Mouse (Mus musculus) lung, embryonic 16.5 days (tissue): ENCODE data around the gene Zfp326. TPM values are rescaled to one million over a fixed set of nuclear protein-coding genes. Genes with fewer than 3 reads are reported as not detected.
"Not testable (repeated sequence)": the region's sequence is repeated elsewhere in the genome, so short reads cannot be mapped to it uniquely, and the experiment has no call there.

Source experiments
- ATAC-seq: fragments of 200-750 bp; cut with Nextera tagmentation; 2 replicates; pipeline ENCODE4 v1.8.0; 2017; ENCODE audit warnings: low read depth, mild to moderate bottlenecking, moderate library complexity
- H3K27ac ChIP-seq: fragments of 300-500 bp; sonication (generic); 2 replicates; pipeline ENCODE4 v1.5.1; 2014; ENCODE audit warnings: mild to moderate bottlenecking, control low read depth, low read length
- H3K27me3 ChIP-seq: fragments of 300-500 bp; sonication (generic); 2 replicates; pipeline ENCODE4 v1.6.1; 2014; ENCODE audit warnings: low read depth, low read length, mixed read lengths; ENCODE audit not compliant: control insufficient read depth, insufficient read depth
- H3K36me3 ChIP-seq: fragments of 300-500 bp; sonication (generic); 2 replicates; pipeline ENCODE4 v1.6.1; 2014; ENCODE audit warnings: low read length; ENCODE audit not compliant: control insufficient read depth, insufficient read depth
- H3K4me1 ChIP-seq: fragments of 300-500 bp; sonication (generic); replicated peaks from 2 replicates; pipeline ENCODE4 v1.6.1; 2014; ENCODE audit warnings: low read length, mixed read lengths; ENCODE audit not compliant: control insufficient read depth, insufficient read depth
- H3K4me2 ChIP-seq: fragments of 300-500 bp; sonication (generic); 2 replicates; pipeline ENCODE4 v1.6.1; 2014; ENCODE audit warnings: low read depth, low read length, control low read depth
- H3K4me3 ChIP-seq: fragments of 300-500 bp; sonication (generic); 2 replicates; pipeline ENCODE4 v1.5.1; 2014; ENCODE audit warnings: mild to moderate bottlenecking, low read length, control low read depth
- H3K9ac ChIP-seq: fragments of 300-500 bp; sonication (generic); 2 replicates; pipeline ENCODE4 v1.6.1; 2014; ENCODE audit warnings: low read length, control low read depth
- H3K9me3 ChIP-seq: fragments of 300-500 bp; sonication (generic); 2 replicates; pipeline ENCODE4 v1.6.1; 2016; ENCODE audit warnings: low read length; ENCODE audit not compliant: control insufficient read depth
- WGBS: fragments of 180-500 bp; shearing (Covaris S2); extraction: QIAGEN DNeasy Blood & Tissue Kit; methylation state at CpG from one replicate; pipeline ENCODE4 v1.1.7; 2014; 5-methylcytosine and 5-hydroxymethylcytosine counted together
- polyA plus RNA-seq: library from polyadenylated mRNA; unstranded; fragments of >200 nt; fragmentation: Nextera tagmentation; extraction: Ambion mirVana; gene quantifications from 2 replicates; pipeline ENCODE4 v1.2.1, GENCODE M21; 2015

Gene Zfp326
- polyA plus RNA-seq, 1 experiment from 2014 or later, result 35.5 TPM

DNA sequence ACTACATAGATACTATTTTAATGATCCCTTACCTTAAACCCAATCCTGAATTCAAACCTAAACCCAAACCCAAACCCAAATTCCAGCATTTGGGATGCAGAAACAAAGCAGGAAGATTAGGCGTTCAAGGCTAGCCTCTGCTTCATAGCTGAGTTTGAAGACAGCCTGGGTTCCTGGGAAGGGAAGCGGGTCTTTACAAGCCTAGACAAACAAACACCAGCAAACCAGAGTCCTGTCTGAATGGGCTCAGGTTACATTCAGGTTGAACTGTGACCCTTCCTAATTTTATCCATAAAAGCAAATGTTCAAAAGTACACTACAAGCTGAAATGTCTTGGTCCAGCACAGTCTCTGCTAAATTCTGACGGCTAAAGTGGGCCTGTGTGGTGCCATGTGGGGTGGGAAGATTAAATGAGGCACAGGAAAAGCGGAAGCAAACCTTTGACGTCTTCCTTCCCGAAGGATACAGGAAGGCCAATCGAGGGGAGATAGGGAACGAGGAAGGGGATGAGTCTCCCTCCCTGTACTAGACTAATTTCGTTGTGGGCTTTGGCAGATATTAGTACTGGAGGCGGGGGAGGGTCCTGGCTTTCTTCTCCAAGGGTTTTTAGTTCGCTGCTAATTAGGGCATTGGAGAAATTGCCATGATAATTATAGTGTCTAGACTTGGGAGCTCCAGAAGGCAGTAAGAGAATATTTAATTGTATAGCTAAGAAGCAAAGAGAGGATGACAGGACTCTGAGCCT lies 16.5 kb upstream of the Zfp326 start:
- no peak for ATAC-seq

DNA sequence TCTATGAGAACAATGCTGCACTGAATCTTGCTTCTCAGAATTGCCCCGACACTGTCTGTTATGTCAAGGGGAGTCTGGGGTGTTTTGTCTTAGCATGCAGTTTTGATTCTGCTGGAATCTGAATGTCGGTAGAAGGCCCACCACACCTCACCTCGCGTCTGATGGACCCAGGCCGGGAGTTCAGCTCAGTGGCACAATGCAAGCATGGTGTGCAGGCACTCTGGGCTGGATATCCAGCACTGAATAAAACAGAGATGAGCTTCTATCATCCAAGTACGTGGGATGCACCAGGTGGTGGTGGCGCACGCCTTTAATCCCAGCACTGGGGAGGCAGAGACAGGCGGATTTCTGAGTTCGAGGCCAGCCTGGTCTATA lies 15.9 kb upstream of the Zfp326 start:
- Histone ChIP-seq H3K27ac (peak overlapping the region; percentile 87), H3K4me2 (no peak overlapping the region), H3K9ac (no peak overlapping the region), H3K9me3 (no peaks in the 10 kb centered on the region), H3K4me1 (peaks cover 11% of the 10 kb centered on the region), H3K36me3 (no peaks in the 10 kb centered on the region), H3K4me3 (no peak overlapping the region), H3K27me3 (no peaks in the 10 kb centered on the region)
- 86% methylated on average over 10 of the region's 10 CpGs for WGBS
- no peak for ATAC-seq

More for the DNA sequence above, 16.5 kb upstream of the Zfp326 start:
- H3K27me3 ChIP-seq, result no peaks in the 10 kb centered on the region
- no peaks in the 10 kb centered on the region for H3K36me3 ChIP-seq
- 45% methylated on average over 11 of the region's 11 CpGs for WGBS
- H3K4me3 ChIP-seq, result no peak overlapping the region
- H3K27ac ChIP-seq, result peak overlapping the region; percentile 87
- peaks cover 11% of the 10 kb centered on the region for H3K4me1 ChIP-seq
- H3K4me2 ChIP-seq, result no peak overlapping the region
- no peaks in the 10 kb centered on the region for H3K9me3 ChIP-seq
- no peak overlapping the region for H3K9ac ChIP-seq

DNA sequence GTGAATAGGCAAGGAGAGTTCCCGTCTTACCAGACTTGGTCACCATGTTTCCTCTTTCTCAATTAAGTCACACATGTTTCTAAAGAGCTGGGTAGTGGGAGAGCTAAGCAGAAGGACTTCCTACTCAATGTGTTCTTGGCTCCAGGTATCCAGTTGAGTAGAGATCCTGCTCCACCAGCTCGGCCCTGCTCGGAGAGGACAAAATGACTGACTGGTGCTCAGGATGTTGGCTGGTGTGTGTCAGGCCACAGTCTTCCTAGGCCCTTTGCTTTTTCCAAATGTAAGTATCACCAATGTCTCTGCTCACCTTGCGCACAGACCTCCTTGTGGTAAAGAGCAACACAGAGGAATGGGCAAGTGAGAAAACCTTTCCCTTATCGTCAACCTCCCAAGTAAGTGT lies 14.7 kb upstream of the Zfp326 start:
- no peak overlapping the region for H3K4me2 ChIP-seq
- WGBS, result 91% methylated on average over 5 of the region's 5 CpGs
- ATAC-seq, result no peak

DNA sequence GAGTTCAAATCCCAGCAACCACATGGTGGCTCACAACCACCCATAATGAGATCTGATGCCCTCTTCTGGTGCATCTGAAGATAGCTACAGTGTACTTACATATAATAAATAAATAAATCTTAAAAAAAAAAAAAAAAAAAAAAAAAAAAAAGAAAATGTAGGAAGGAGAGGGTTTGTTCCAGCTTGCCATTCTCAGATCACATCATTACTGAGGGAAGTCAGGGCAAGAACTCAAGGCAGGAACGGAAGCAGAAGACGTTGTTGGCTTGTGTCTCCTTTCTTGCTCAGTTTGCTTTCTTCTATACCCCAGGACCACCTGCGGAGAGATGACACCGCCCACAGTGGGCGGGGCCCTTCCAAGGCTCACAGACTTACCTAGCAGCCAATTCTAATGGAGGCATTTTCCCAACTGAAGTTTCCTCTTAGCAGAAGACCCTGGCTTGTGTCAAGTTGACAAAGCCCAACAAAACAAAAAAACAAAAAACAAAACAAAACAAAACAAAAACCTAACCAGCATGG lies 11.2 kb upstream of the Zfp326 start:
- not testable (repeated sequence) for H3K9me3 ChIP-seq, H3K36me3 ChIP-seq, H3K9ac ChIP-seq, H3K4me3 ChIP-seq, ATAC-seq, H3K4me2 ChIP-seq, H3K27ac ChIP-seq, H3K27me3 ChIP-seq
- 52% methylated on average over 5 of the region's 5 CpGs for WGBS
- H3K4me1 ChIP-seq, result peaks cover 12% of the 10 kb centered on the region

More for the DNA sequence above, 14.7 kb upstream of the Zfp326 start:
- H3K4me3 ChIP-seq, result no peak overlapping the region
- no peaks in the 10 kb centered on the region for H3K27me3 ChIP-seq
- H3K36me3 ChIP-seq, result no peaks in the 10 kb centered on the region
- H3K9me3 ChIP-seq, result no peaks in the 10 kb centered on the region
- H3K4me1 ChIP-seq, result peaks cover 11% of the 10 kb centered on the region
- no peak overlapping the region for H3K27ac ChIP-seq
- H3K9ac ChIP-seq, result no peak overlapping the region

DNA sequence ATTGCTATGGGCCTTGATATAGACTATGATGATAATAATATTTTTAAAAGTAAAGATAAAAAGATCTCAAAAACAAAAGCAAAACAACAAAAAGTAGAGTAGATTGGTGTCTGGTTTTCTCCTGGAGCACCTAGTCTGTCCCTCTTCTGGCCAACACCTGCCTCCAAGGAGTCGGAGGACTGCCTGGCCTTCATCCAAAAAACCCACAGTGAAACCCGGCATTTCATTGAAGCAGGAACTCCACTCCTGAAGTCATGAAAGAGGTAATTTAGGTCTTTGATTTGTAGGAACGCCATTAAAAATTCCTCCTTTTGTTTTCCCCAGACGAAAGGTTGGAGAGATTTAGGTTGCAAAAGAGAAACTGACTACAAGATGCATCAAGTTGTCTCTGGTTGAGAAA lies 8.9 kb upstream of the Zfp326 start:
- Histone ChIP-seq H3K4me3 (no peak overlapping the region), H3K27me3 (no peaks in the 10 kb centered on the region; the same call in 1 of the 2 replicates), H3K36me3 (no peaks in the 10 kb centered on the region), H3K4me1 (peaks cover 12% of the 10 kb centered on the region), H3K9ac (no peak overlapping the region), H3K9me3 (no peaks in the 10 kb centered on the region), H3K27ac (peak overlapping the region; percentile 14; the same call in 1 of the 2 replicates), H3K4me2 (peak overlapping the region; percentile 44)
- no peak for ATAC-seq
- WGBS, result 12% methylated on average over 4 of the region's 4 CpGs

DNA sequence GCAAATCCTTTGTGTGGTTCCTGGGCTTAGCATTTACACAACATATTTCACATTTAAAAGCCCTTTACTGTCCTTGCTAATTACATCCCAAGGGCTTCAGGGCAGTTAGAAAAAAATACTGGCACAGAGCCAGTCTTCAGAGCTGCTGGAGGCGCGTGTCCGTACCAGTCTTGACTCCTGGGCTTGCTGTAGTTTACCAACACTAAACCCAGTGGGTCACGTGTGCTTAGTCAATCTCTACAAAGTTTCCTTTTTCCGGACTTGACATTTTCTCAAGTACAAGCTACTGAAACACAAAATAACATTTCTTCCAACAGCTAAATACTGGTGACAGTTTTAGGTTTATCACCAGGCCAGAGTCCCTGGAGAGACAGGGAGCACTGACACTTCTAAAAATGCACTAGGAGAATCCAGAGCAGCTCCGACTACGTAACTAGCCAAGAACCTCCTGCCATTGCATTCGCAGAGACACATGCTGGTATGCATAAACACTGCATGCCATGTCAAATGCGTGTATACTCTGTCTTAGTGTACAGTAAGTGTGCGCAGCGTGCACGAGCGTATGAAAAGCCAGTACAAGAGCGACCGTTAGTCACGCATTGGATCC lies 8.4 kb upstream of the Zfp326 start:
- Histone ChIP-seq H3K4me1 (peaks cover 12% of the 10 kb centered on the region), H3K9ac (no peak overlapping the region), H3K27ac (peak overlapping the region; percentile 14), H3K9me3 (no peaks in the 10 kb centered on the region), H3K27me3 (no peaks in the 10 kb centered on the region; the same call in 1 of the 2 replicates), H3K4me2 (peak overlapping the region; percentile 44), H3K36me3 (no peaks in the 10 kb centered on the region), H3K4me3 (no peak overlapping the region)
- peak; percentile 79 for ATAC-seq
- WGBS, result 43% methylated on average over 16 of the region's 16 CpGs

DNA sequence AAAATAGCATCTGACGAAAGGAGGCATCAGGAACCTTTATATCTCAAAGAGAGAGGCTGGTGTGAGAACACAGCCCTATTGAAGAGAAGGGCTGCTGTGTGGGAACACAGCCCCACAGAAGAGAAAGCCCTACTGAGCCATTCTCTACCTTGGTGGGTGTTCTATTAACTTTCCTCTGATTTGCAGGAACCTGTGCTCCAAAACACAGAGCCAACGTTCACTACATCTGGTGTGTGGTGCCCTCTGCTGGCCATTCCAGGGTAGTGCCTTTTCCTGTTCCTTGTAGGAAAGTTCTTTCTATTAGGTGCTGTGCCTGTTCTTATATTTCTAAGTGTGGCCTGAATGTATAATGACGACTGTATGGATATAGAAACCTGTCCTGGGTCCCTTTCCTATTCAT lies 7.8 kb upstream of the Zfp326 start:
- H3K27ac ChIP-seq, result peak overlapping the region; percentile 14; the same call in 1 of the 2 replicates
- no peak overlapping the region for H3K9ac ChIP-seq
- no peak overlapping the region for H3K4me3 ChIP-seq
- peaks cover 12% of the 10 kb centered on the region for H3K4me1 ChIP-seq
- H3K4me2 ChIP-seq, result no peak overlapping the region
- WGBS, result 25% methylated on average over 3 of the region's 3 CpGs
- no peaks in the 10 kb centered on the region; the same call in 1 of the 2 replicates for H3K27me3 ChIP-seq
- H3K36me3 ChIP-seq, result no peaks in the 10 kb centered on the region
- peak; percentile 63 for ATAC-seq
- H3K9me3 ChIP-seq, result no peaks in the 10 kb centered on the region

DNA sequence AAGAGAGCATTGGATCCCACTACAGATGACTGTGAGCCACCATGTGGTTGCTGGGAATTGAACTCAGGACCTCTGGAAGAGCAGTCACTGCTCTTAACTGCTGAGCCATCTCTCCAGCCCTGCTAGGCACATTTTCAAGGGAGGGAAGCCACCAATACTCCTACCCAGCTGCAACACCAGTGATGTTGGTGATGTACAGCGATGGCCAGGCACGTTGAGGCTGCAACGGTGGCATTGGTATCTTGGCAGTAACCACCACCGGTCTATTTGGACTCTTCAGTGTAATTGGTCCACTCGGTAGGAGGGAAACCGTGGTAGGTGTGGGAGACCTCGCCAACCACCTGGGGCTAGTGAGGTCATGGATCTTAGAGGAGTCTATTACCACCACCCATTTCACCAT lies 6.6 kb upstream of the Zfp326 start:
- WGBS, result 84% methylated on average over 7 of the region's 7 CpGs
- Histone ChIP-seq H3K9me3 (no peaks in the 10 kb centered on the region), H3K4me3 (no peak overlapping the region), H3K27me3 (no peaks in the 10 kb centered on the region; the same call in 1 of the 2 replicates), H3K27ac (no peak overlapping the region), H3K4me2 (no peak overlapping the region), H3K4me1 (peaks cover 12% of the 10 kb centered on the region), H3K9ac (no peak overlapping the region), H3K36me3 (no peaks in the 10 kb centered on the region)
- ATAC-seq, result no peak

DNA sequence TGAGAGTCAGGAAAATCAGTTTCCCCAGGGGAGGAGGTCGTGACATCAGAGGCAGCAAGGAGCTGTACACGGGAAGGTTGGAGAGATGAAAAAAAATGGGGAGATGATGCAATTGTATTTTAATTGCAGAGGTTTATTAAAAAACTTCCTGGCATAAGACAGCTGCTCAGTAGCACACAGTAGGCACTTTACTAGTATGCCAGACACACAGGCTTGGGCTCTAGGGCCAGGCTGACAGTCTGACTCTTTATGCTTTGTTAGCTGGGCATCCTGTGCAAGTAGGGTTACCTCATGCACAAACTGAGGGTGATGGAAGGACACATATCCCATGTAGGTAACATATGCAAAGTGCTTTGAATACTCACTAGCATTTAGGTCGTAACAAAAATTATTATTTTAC lies 5.2 kb upstream of the Zfp326 start:
- H3K36me3 ChIP-seq, result no peaks in the 10 kb centered on the region
- no peak for ATAC-seq
- peaks cover 17% of the 10 kb centered on the region for H3K4me1 ChIP-seq
- no peaks in the 10 kb centered on the region for H3K9me3 ChIP-seq
- H3K27ac ChIP-seq, result no peak overlapping the region
- no peak overlapping the region for H3K9ac ChIP-seq
- no peak overlapping the region for H3K4me2 ChIP-seq
- no peaks in the 10 kb centered on the region; the same call in 1 of the 2 replicates for H3K27me3 ChIP-seq
- H3K4me3 ChIP-seq, result no peak overlapping the region
- WGBS, result 57% methylated on average over 3 of the region's 3 CpGs
